Comparison of ENCODE assay signal across 8 mouse cellular contexts in genomic region chr14:25377091-25377490, GRCm38 (mm10).
A peak's percentile ranks its signal among the peaks of the same experiment; 100 is the strongest.
DNase-seq lines count a peak whose midpoint lies in the region; ATAC-seq and TF ChIP-seq lines count a peak whose summit lies in the region.

No protein-coding gene starts in this region.

- no peaks in the 10 kb centered on the region for H3K9me3 ChIP-seq in MEL (replicated peaks; ENCODE audit: insufficient read depth, low read length)
- no peaks in the 10 kb centered on the region for H3K9me3 ChIP-seq in heart, postnatal 0 days (replicated peaks; ENCODE audit: control insufficient read depth, low read length)
- no peaks in the 10 kb centered on the region for H3K9me3 ChIP-seq in liver, postnatal 0 days (ENCODE audit: low read length)

- no peaks in the 10 kb centered on the region for H3K27me3 ChIP-seq in MEL (ENCODE audit: control insufficient read depth in 1 of 2, insufficient read depth in 2 of 2, low read length in 2 of 2)
- no peaks in the 10 kb centered on the region for H3K27me3 ChIP-seq in heart, postnatal 0 days (ENCODE audit: control insufficient read depth, insufficient read depth, low read length)
- no peaks in the 10 kb centered on the region for H3K27me3 ChIP-seq in liver, postnatal 0 days (ENCODE audit: insufficient read depth, low read length)

- no peaks in the 10 kb centered on the region; a peak in 1 of 4 replicates for H3K36me3 ChIP-seq in MEL (ENCODE audit: control insufficient read depth in 1 of 2, insufficient read depth in 2 of 2, low read length in 2 of 2)
- H3K36me3 ChIP-seq in heart, postnatal 0 days (replicated peaks; ENCODE audit: control insufficient read depth, insufficient read depth, low read length): no peaks in the 10 kb centered on the region
- H3K36me3 ChIP-seq in liver, postnatal 0 days (replicated peaks; ENCODE audit: insufficient read depth, low read length): no peaks in the 10 kb centered on the region

- DNase-seq in heart, adult 11 months: peak; percentile 94
- no peak for DNase-seq in heart, postnatal 14 days
- no peak for DNase-seq in MEL (ENCODE audit: low read depth, low spot score)
- DNase-seq in heart, postnatal 0 days (ENCODE audit: low spot score): no peak
- DNase-seq in liver, postnatal 0 days: peak; percentile 37
- no peak for DNase-seq in spleen, adult 18-20 months
- DNase-seq in gastrocnemius, postnatal 25 days: no peak
- no peak for DNase-seq in left cerebral cortex, postnatal 14 days (ENCODE audit: low spot score in 2 of 2)

- H3K4me3 ChIP-seq in MEL (ENCODE audit: control insufficient read depth in 1 of 2, insufficient read depth in 1 of 2, low read depth in 2 of 2, low read length in 2 of 2): peak overlapping the region; percentile 69 to 99; a peak in 2 of 4 replicates
- H3K4me3 ChIP-seq in heart, postnatal 0 days (ENCODE audit: low read depth, low read length): no peak overlapping the region
- no peak overlapping the region for H3K4me3 ChIP-seq in liver, postnatal 0 days (ENCODE audit: low read depth, low read length)

- intact Hi-C loops in heart, postnatal 14 days (cut with DNase I): loop anchor here (5.0 kb wide), 2 partner anchors 70 to 260 kb away; no protein-coding TSS in a partner anchor
- intact Hi-C loops in left cerebral cortex, postnatal 14 days (cut with DNase I): loop anchor here (10.0 kb wide), 1 partner anchor 882 kb away; no protein-coding TSS in a partner anchor

- TF ChIP-seq POLR2A in MEL (IDR thresholded peaks at IDR 0.05; ENCODE audit: control insufficient read depth in 1 of 2, insufficient read depth in 1 of 2, low read depth in 1 of 2, low read length in 2 of 2, poor library complexity in 1 of 2): no peak

- H3K79me2 ChIP-seq in MEL (ENCODE audit: control insufficient read depth, insufficient read depth, low read length, poor library complexity): peaks cover 4% of the 10 kb centered on the region; the same call in 1 of the 2 replicates

- TF ChIP-seq EP300 in MEL (IDR thresholded peaks at IDR 0.05; ENCODE audit: low read depth in 1 of 2, low read length in 2 of 2): no peak
- TF ChIP-seq EP300 in heart, postnatal 0 days (IDR thresholded peaks at IDR 0.05; ENCODE audit: low read depth): no peak
- no peak for TF ChIP-seq EP300 in liver, postnatal 0 days (IDR thresholded peaks at IDR 0.05; ENCODE audit: low read depth)

- no peak overlapping the region for H3K27ac ChIP-seq in MEL (ENCODE audit: control insufficient read depth, low read depth, low read length)
- H3K27ac ChIP-seq in heart, postnatal 0 days (ENCODE audit: low read depth): peak overlapping the region; percentile 96
- peak overlapping the region; percentile 95 for H3K27ac ChIP-seq in liver, postnatal 0 days (ENCODE audit: low read depth)

- peak overlapping the region; percentile 77 for H3K4me2 ChIP-seq in heart, postnatal 0 days (ENCODE audit: low read depth, low read length)
- peak overlapping the region; percentile 72; the same call in 1 of the 2 replicates for H3K4me2 ChIP-seq in liver, postnatal 0 days (ENCODE audit: low read depth, low read length)

- no peak for TF ChIP-seq CTCF in MEL (IDR thresholded peaks at IDR 0.05 in 2 of 3, conservative IDR thresholded peaks at IDR 0.05 in 1 of 3; ENCODE audit: control insufficient read depth in 1 of 3, insufficient read depth in 1 of 3, low read depth in 2 of 3, low read length in 3 of 3, poor library complexity in 1 of 3, severe bottlenecking in 1 of 3)
- TF ChIP-seq CTCF in heart, postnatal 0 days (IDR thresholded peaks at IDR 0.05; ENCODE audit: low read depth): no peak
- no peak for TF ChIP-seq CTCF in liver, postnatal 0 days (IDR thresholded peaks at IDR 0.05; ENCODE audit: low read depth)

- peaks cover 4 to 11% of the 10 kb centered on the region in 2 experiments; a peak in 3 of 4 replicates for H3K4me1 ChIP-seq in MEL (ENCODE audit: control insufficient read depth in 1 of 2, insufficient read depth in 2 of 2, low read length in 2 of 2)
- H3K4me1 ChIP-seq in heart, postnatal 0 days (ENCODE audit: control insufficient read depth, insufficient read depth): peaks cover 20% of the 10 kb centered on the region
- peaks cover 7% of the 10 kb centered on the region for H3K4me1 ChIP-seq in liver, postnatal 0 days (ENCODE audit: insufficient read depth)

- H3K9ac ChIP-seq in MEL (ENCODE audit: control insufficient read depth, low read depth, low read length, poor library complexity, severe bottlenecking): no peak overlapping the region
- peak overlapping the region; percentile 87; the same call in 1 of the 2 replicates for H3K9ac ChIP-seq in heart, postnatal 0 days (replicated peaks; ENCODE audit: low read depth, low read length)
- H3K9ac ChIP-seq in liver, postnatal 0 days (replicated peaks): no peak overlapping the region

- no peak for TF ChIP-seq RAD21 in MEL (IDR thresholded peaks at IDR 0.05; ENCODE audit: low read depth, low read length)

- WGBS in heart, postnatal 0 days: 44% methylated on average over 2 of the region's 2 CpGs
- WGBS in liver, postnatal 0 days (ENCODE audit: insufficient replicate concordance): 52% methylated on average over 2 of the region's 2 CpGs

- ATAC-seq in heart, postnatal 0 days (ENCODE audit: insufficient read depth, low read depth): no peak
- peak; percentile 18; the same call in 1 of the 2 replicates for ATAC-seq in liver, postnatal 0 days

TF ChIP-seq in MEL, 35 proteins besides CTCF, POLR2A, EP300 and RAD21:
- TF ChIP-seq BHLHE40 (IDR thresholded peaks at IDR 0.05; ENCODE audit: borderline replicate concordance, low read depth, low read length): no peak

Comparison
In these comparisons a context has a peak if more than half of its experiments do, and no peak if none do; other contexts are left out.
1. DNase-seq: peak in heart, adult 11 months (single experiment) and liver, postnatal 0 days (single experiment); none in heart, postnatal 14 days (0 of 2), MEL (single experiment), heart, postnatal 0 days (single experiment), spleen, adult 18-20 months (0 of 2), gastrocnemius, postnatal 25 days (single experiment) and left cerebral cortex, postnatal 14 days (0 of 2).
2. H3K4me3 ChIP-seq: peak in MEL (2 of 2); none in heart, postnatal 0 days (single experiment) and liver, postnatal 0 days (single experiment).